Mouse (Mus musculus) spleen, adult 2 months (tissue): ENCODE results near the gene Rab4b.

Source experiments
- CTCF ChIP-seq: fragments of 200-500 bp; IDR thresholded peaks from 2 replicates; pipeline ENCODE4 v1.5.1; 2011; ENCODE audit warnings: mild to moderate bottlenecking, inconsistent platforms; ENCODE audit not compliant: insufficient read depth, insufficient read length, insufficient replicate concordance; ENCODE audit errors: extremely low read depth
- POLR2A ChIP-seq: fragments of 200-500 bp; IDR thresholded peaks from 2 replicates; pipeline ENCODE4 v1.6.1; 2011; ENCODE audit warnings: low read depth, low read length, inconsistent platforms

DNA sequence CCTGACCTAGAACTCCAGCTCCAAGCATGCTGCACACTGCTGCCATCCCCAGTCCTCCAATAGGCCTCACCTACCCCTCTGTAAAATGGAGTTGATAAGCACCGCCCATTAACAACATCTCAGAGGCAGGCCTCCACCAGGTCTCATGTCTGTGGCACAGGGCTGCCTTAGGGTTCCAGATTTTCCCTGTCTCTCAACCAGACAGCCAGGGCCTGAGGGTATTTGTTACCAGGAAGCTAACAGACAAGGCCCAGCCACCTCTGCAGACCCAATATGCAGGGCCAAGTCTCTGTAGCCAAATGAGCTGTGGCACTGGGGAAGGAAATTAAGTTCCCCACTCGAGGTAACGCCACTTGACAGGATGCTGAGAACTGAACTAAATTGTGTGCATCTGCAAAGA lies 17.8 kb downstream of the Rab4b start:
- no peak for TF ChIP-seq CTCF
- TF ChIP-seq POLR2A: no peak
